Mouse (Mus musculus): ENCODE data around the gene Siae. TPM values are rescaled to one million over a fixed set of nuclear protein-coding genes. Genes with fewer than 3 reads are reported as not detected.
A peak's percentile ranks its signal among the peaks of the same experiment; 100 is the strongest.

The Siae gene
- polyA plus RNA-seq, 1 experiment = 10.0 TPM

- no peak overlapping the region for H3K4me3 ChIP-seq (ENCODE audit: control insufficient read depth, insufficient read depth, low read length)
- TF ChIP-seq CTCF (IDR thresholded peaks at IDR 0.05; ENCODE audit: borderline replicate concordance, control insufficient read depth, extremely low read depth, insufficient read depth, low read length, poor library complexity) (no peak), POLR2A (IDR thresholded peaks at IDR 0.05; ENCODE audit: control insufficient read depth, extremely low read depth, insufficient read depth, low read length, poor library complexity) (no peak)
- WGBS = 15% methylated on average over 15 of the region's 15 CpGs
Observed at GRCm38 (mm10) chr9:37567892-37568604, 12.6 kb downstream of the Siae start.

GRCm38 (mm10) chr9:37568605-37569214 lies 13.2 kb downstream of the Siae start:
- H3K27me3 ChIP-seq (ENCODE audit: control insufficient read depth, insufficient read depth, low read length) = 0 out of 2 replicates have a peak, but pooled peaks cover 3% of the 10 kb centered on the region
- DNase-seq = no peak
- no peak for TF ChIP-seq POLR2A (IDR thresholded peaks at IDR 0.05; ENCODE audit: control insufficient read depth, extremely low read depth, insufficient read depth, low read length, poor library complexity)
- H3K4me1 ChIP-seq (replicated peaks; ENCODE audit: control insufficient read depth, insufficient read depth, low read length) = peaks cover 12% of the 10 kb centered on the region
- H3K27ac ChIP-seq (ENCODE audit: control insufficient read depth, insufficient read depth, low read length) = no peak overlapping the region
- no peaks in the 10 kb centered on the region for H3K36me3 ChIP-seq (ENCODE audit: control insufficient read depth, insufficient read depth, low read length)
- H3K4me3 ChIP-seq (ENCODE audit: control insufficient read depth, insufficient read depth, low read length) = no peak overlapping the region
- WGBS = 59% methylated on average over 4 of the region's 4 CpGs

More at GRCm38 (mm10) chr9:37567892-37568604, 12.6 kb downstream of the Siae start:
- no peak for DNase-seq
- no peak overlapping the region for H3K27ac ChIP-seq (ENCODE audit: control insufficient read depth, insufficient read depth, low read length)
- peaks cover 12% of the 10 kb centered on the region for H3K4me1 ChIP-seq (replicated peaks; ENCODE audit: control insufficient read depth, insufficient read depth, low read length)
- H3K36me3 ChIP-seq (ENCODE audit: control insufficient read depth, insufficient read depth, low read length) = no peaks in the 10 kb centered on the region
- 0 out of 2 replicates have a peak, but pooled peaks cover 3% of the 10 kb centered on the region for H3K27me3 ChIP-seq (ENCODE audit: control insufficient read depth, insufficient read depth, low read length)

GRCm38 (mm10) chr9:37569231-37569835 lies 13.8 kb downstream of the Siae start:
- TF ChIP-seq POLR2A (IDR thresholded peaks at IDR 0.05; ENCODE audit: control insufficient read depth, extremely low read depth, insufficient read depth, low read length, poor library complexity) (no peak), CTCF (IDR thresholded peaks at IDR 0.05; ENCODE audit: borderline replicate concordance, control insufficient read depth, extremely low read depth, insufficient read depth, low read length, poor library complexity) (no peak)
- WGBS = 64% methylated on average over 2 of the region's 2 CpGs
- Histone ChIP-seq H3K27me3 (ENCODE audit: control insufficient read depth, insufficient read depth, low read length) (0 out of 2 replicates have a peak, but pooled peaks cover 3% of the 10 kb centered on the region), H3K27ac (ENCODE audit: control insufficient read depth, insufficient read depth, low read length) (no peak overlapping the region), H3K4me3 (ENCODE audit: control insufficient read depth, insufficient read depth, low read length) (no peak overlapping the region), H3K36me3 (ENCODE audit: control insufficient read depth, insufficient read depth, low read length) (no peaks in the 10 kb centered on the region), H3K4me1 (replicated peaks; ENCODE audit: control insufficient read depth, insufficient read depth, low read length) (peaks cover 12% of the 10 kb centered on the region)
- DNase-seq = no peak

GRCm38 (mm10) chr9:37572204-37572876 lies 16.8 kb downstream of the Siae start:
- Histone ChIP-seq H3K36me3 (ENCODE audit: control insufficient read depth, insufficient read depth, low read length) (no peaks in the 10 kb centered on the region), H3K27ac (ENCODE audit: control insufficient read depth, insufficient read depth, low read length) (no peak overlapping the region), H3K4me1 (replicated peaks; ENCODE audit: control insufficient read depth, insufficient read depth, low read length) (peaks cover 17% of the 10 kb centered on the region), H3K27me3 (ENCODE audit: control insufficient read depth, insufficient read depth, low read length) (0 out of 2 replicates have a peak, but pooled peaks cover 3% of the 10 kb centered on the region), H3K4me3 (ENCODE audit: control insufficient read depth, insufficient read depth, low read length) (no peak overlapping the region)
- TF ChIP-seq POLR2A (IDR thresholded peaks at IDR 0.05; ENCODE audit: control insufficient read depth, extremely low read depth, insufficient read depth, low read length, poor library complexity) (no peak), CTCF (IDR thresholded peaks at IDR 0.05; ENCODE audit: borderline replicate concordance, control insufficient read depth, extremely low read depth, insufficient read depth, low read length, poor library complexity) (no peak)
- DNase-seq = no peak
- WGBS = 35% methylated on average over 3 of the region's 3 CpGs

GRCm38 (mm10) chr9:37576436-37576930 lies 21.0 kb downstream of the Siae start:
- Histone ChIP-seq H3K4me3 (ENCODE audit: control insufficient read depth, insufficient read depth, low read length) (no peak overlapping the region), H3K4me1 (replicated peaks; ENCODE audit: control insufficient read depth, insufficient read depth, low read length) (peaks cover 5% of the 10 kb centered on the region), H3K27me3 (ENCODE audit: control insufficient read depth, insufficient read depth, low read length) (no peaks in the 10 kb centered on the region), H3K27ac (ENCODE audit: control insufficient read depth, insufficient read depth, low read length) (no peak overlapping the region), H3K36me3 (ENCODE audit: control insufficient read depth, insufficient read depth, low read length) (no peaks in the 10 kb centered on the region)
- TF ChIP-seq CTCF (IDR thresholded peaks at IDR 0.05; ENCODE audit: borderline replicate concordance, control insufficient read depth, extremely low read depth, insufficient read depth, low read length, poor library complexity) = no peak
- no peak for TF ChIP-seq POLR2A (IDR thresholded peaks at IDR 0.05; ENCODE audit: control insufficient read depth, extremely low read depth, insufficient read depth, low read length, poor library complexity)
- 4% methylated on average over 14 of the region's 14 CpGs for WGBS
- DNase-seq = peak; percentile 24

GRCm38 (mm10) chr9:37583594-37583993 lies 28.1 kb downstream of the Siae start:
- WGBS = 93% methylated on average over 5 of the region's 5 CpGs
- TF ChIP-seq CTCF (IDR thresholded peaks at IDR 0.05; ENCODE audit: borderline replicate concordance, control insufficient read depth, extremely low read depth, insufficient read depth, low read length, poor library complexity) (no peak), POLR2A (IDR thresholded peaks at IDR 0.05; ENCODE audit: control insufficient read depth, extremely low read depth, insufficient read depth, low read length, poor library complexity) (no peak)
- no peak for DNase-seq
- Histone ChIP-seq H3K4me1 (replicated peaks; ENCODE audit: control insufficient read depth, insufficient read depth, low read length) (no peaks in the 10 kb centered on the region), H3K36me3 (ENCODE audit: control insufficient read depth, insufficient read depth, low read length) (no peaks in the 10 kb centered on the region), H3K27ac (ENCODE audit: control insufficient read depth, insufficient read depth, low read length) (no peak overlapping the region), H3K4me3 (ENCODE audit: control insufficient read depth, insufficient read depth, low read length) (no peak overlapping the region), H3K27me3 (ENCODE audit: control insufficient read depth, insufficient read depth, low read length) (no peaks in the 10 kb centered on the region)

Data from thymus, adult 2 months (tissue).